Mouse (Mus musculus) heart, adult 11 months (tissue): ENCODE measurements around the gene Zic5.

Experiments used
- DNase-seq: peaks from one replicate; pipeline ENCODE4 v3.0.0; 2022

The Zic5 gene

GRCm38 (mm10) chr14:122464763-122465741 lies at the start of gene Zic5:
TSS of gene Zic5 (minus strand) at chr14:122465677.
- peak; percentile 89 for DNase-seq

GRCm38 (mm10) chr14:122513511-122514036 lies 48.1 kb upstream of the Zic5 start:
- peak; percentile 61 for DNase-seq

DNA sequence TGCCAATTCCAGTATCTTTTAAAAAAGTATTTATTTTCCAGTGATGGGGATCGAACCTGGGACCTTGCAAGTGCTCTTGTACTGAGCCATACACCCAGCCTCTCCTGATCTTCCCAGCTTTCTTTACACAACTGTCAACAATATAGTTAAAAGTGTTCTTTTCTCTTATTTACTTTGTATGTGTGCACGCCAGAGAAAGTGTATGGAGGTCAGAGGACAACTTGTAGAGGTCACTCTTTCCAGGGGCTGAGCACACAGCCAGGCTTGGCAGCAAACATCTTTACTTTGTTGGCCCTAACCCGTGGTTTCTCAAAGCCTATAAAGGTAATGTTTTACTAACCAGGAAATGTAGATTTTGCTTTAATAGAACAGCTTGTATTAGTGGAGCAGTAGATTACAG lies 46.0 kb upstream of the Zic5 start:
- DNase-seq, result peak; percentile 17

GRCm38 (mm10) chr14:122509058-122509457 lies 43.6 kb upstream of the Zic5 start:
- peak; percentile 12 for DNase-seq

- no peak for DNase-seq
Observed at GRCm38 (mm10) chr14:122492015-122492414, 26.5 kb upstream of the Zic5 start.

DNA sequence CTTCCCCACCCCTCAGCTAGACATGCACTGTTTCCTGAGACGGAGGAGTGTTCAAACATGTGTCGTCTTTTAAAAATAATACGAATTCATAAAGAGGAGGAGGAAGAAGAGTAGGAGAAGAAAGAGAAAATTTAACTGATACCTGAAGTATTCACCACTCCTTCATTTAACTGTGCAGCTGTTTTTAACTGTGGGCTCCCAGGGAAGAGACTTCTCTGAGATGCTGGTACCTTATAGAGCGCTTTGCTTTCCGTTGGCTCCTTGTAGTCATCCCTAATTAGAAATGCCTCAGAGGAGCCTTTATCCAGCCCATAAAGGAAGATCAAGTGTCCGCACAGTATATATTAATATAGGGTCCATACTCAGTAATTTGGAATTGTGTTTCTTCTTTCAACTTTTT lies 26.0 kb upstream of the Zic5 start:
- peak; percentile 3 for DNase-seq

DNA sequence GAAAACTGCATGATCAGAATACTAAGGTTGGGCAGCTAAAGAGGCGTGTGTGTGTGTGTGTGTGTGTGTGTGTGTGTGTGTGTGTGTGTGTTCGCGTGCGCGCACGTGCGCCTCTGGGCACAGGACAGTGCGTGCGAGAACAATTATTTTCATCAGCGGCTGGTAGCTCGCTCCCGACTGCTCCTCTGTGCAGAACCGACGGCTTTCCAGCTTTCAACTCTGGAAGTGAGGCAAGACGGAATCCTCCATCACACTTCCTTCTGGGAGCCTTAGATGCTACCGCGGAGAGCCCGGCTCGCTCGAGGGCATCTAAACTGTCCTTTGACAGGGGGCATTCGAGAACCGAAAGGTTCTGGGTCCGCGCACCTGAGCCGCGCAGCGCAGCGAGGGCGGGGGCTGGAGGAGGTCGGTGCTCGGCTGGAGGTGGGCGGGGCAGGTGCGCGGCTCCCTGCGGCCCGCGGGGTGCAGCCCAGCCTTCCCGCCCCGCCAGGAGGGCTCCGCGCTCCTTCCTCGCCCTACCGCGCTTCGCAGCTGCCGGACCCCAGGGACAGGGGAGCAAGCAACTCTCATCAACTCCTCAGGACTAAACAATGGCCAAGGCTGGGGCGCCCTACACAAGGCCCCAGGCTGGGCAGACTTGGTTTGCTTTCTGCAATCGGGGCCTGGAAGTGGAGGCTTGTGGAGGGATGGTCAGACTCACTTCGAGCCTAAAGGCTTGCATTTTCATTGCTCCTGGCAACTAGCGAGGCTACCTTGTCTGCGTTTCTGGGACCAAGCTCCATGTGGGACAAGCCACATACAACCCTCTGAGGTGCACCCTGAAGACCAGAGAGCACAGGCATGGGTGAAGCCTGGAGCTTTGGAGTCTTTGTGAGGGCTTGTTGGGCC lies 25.2 kb upstream of the Zic5 start, which contains the start of gene Gm10837:
Gm10837 (plus strand) TSS at position 146 of the 888 bp plus-strand sequence.
- peak; percentile 85 for DNase-seq

DNA sequence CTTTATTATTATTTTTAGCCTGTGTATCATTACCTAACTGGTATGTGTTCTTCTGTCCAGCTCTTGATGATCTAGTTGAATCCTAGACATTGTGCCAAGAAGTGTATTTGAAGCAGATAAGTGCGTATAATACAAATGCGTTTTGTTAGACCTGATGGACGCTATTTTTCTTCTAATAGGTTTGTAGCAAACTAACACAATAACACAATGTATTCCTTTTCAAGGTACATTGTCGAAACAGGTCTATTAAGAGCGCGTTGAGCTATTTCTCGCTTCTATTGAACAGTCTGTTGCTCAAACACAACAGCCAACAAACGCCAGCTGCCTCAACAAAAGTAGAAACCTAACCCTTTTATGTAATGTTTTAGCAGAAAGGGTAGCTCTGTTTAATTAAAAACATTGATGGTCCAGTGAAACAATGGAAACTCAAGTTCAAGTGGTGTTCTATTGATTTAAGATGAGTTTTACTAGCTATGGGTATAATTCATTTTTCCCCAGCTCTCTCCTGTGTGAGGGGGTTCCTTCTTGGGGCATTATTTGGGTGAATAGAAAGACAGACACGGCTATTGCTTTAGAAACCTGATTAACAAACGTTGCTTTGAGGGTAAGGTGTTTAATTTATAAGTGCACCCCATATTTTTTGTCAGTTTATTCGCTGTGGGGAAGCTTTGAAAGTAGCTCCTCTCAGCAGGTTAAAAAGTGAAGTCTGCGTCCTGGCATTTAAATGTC lies 24.4 kb upstream of the Zic5 start:
- peak; percentile 23 for DNase-seq

DNA sequence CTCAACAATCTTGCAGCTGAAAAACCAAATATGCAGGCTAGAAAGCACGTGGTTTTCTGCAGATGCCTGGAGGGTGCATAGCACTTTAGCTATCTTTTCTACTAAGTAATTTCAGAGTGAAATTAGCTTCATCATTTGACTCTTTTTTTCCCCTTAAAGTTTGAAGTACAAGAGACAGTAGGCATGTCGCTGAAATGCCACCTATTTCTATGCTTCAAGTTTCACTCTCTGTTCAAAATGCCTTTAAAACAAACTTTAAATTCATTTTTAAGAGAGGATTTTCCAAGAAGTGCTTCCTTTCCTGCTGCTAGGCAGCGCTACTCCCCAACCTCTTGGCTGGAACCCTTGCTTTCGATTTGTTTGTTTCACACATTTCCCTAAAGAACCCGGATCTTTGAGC lies 23.6 kb upstream of the Zic5 start:
- peak; percentile 8 for DNase-seq

DNA sequence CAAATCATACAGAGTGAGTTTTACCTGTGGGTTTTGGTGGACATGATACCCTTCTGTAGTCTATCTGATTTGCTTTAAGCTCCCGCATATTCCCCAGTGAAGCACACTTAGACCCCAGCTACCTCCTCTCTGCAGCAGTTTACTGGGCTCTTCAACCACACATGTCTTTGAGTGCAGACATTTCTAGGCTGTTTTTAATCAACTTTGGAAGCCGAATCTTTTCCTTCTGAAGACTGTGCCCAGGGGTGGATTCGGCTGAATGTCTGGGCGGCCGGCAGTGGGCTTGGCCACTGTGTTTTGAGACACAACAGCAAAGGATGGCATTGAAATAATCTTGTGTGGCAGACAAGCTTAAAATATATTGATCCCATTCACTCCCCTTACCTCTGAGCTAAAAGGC lies 21.9 kb upstream of the Zic5 start:
- peak; percentile 61 for DNase-seq

DNA sequence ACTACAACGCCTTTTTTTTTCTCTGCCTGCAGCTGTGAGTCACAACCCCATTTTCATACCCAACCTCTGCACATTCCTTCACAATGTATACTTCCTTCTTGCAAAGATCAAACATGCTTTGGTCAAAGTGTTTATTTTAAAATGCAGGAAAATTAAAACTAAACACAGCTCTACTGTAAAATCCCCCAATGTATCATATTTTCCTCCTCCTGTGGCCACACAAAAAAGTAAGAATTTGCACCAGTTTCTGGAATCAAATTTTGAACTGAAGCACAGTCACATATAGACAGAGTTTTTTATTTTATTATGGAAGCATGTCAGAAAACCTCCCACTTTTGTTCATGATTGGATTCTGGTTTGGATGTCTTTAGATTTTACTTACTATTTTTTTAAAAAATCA lies 21.1 kb upstream of the Zic5 start:
- DNase-seq, result no peak

DNA sequence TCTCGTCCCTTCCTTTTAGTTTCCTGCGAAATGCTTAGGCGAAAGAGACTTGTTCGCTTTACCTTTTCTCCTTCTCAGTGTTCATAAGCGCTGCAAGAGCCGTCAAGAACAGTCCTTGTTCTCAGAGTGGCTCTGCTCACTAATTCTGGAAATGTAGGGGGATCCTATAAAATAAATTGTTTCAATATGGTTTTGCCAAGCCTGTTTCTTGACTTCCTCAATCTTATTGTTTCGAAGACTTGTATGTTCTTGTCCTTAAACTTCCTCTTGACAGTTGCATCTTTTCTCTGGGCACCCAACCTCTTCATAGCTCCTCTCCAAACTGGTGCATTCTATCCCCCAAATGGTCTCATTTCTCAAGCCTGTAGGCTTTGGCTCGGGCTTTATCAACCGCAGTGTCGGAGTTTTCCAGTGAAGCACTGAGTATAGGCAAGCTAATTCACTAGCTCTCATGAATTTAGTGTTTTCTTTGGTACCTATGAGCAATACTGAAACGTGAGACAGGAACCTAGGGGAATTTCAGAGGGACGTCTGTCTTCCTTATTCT lies 20.2 kb upstream of the Zic5 start:
- no peak for DNase-seq

- no peak for DNase-seq
Observed at GRCm38 (mm10) chr14:122484844-122485551, 19.5 kb upstream of the Zic5 start.

DNA sequence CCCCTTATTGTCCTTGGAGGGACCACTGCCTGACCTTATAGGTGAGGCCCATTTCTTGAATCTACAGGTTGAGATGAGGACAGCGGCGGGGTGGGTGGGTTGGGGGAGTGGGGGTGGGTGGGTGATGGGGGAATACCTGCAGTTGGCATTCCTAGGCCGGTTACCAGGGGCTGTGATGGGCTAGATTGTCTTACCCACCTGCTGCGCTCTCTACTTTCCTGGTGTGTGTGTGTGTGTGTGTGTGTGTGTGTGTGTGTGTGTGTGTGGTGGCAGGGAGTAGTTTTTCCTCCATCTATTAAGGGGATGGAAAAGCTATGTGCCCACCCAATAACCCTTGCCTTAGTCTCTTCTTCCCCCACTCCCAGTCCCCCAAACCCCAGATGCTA lies 19.0 kb upstream of the Zic5 start:
- no peak for DNase-seq

- no peak for DNase-seq
Observed at GRCm38 (mm10) chr14:122483556-122484421, 18.3 kb upstream of the Zic5 start.

DNA sequence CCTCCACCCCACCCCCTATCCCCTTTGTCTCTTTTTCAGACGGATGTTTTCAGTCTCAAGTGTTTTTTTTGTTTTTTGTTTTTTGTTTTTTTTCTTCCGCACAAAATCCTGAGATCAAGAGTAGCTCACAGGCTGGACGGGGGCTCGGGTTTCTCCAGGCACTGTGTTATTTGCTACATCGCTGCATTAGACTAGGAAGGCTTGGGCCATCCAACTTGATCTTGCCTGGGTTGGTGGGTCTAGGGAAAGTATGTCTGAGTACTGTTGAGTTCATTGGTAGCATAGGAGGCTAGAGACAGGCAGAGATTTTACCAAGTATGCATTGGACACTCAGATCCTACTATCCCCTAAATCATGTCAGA lies 17.5 kb upstream of the Zic5 start:
- no peak for DNase-seq

- no peak for DNase-seq
Observed at GRCm38 (mm10) chr14:122482081-122483023, 16.9 kb upstream of the Zic5 start.

- no peak for DNase-seq
Observed at GRCm38 (mm10) chr14:122481181-122481580, 15.7 kb upstream of the Zic5 start.

DNA sequence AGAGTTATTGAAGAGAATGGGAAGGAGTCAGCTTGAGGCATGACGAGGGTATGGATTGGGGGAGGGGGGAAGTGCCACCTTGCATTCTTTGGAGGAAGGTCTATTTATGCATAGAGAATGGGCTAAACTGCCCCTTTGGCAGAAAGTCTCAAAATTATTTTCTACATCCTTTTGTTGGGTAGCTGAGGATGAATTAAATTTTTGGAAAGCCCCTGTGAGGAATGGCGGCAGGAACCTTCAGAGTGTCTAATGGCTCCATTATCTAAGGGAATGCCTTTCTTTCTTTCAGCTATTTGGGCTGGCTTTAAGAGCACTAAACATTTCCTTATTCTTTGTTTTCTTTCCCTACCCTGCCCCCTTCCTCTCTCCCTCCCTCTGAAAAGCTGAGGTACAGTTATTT lies 14.9 kb upstream of the Zic5 start:
- DNase-seq, result no peak
